Mouse (Mus musculus): ENCODE data around the gene U2af2. TPM values are rescaled to one million over a fixed set of nuclear protein-coding genes. Genes with fewer than 3 reads are reported as not detected.

Gene U2af2
- polyA plus RNA-seq, 1 experiment from 2014 or later: 118 TPM

DNA sequence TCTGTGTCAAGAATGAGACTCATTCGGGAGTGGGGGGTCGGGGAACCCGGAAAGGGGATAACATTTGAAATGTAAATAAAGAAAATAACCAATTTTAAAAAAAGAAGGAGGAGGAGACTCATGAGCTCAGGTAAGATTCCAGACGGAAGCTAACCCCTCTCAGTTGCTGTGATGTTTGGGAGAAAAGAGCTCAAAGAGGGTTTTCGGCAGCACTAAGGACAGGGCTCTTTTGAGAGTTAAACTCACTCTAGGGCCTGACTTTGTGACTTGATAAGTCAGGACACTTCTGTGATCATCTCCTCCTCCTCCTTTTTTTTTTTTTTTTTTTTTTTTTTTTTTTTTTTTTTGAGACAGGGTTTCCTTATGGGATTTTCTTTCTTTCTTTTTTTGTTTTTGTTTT is 23.0 kb upstream of the U2af2 start:
- WGBS: 15% methylated on average over 5 of the region's 5 CpGs
- H3K4me3 ChIP-seq (replicated peaks): peak overlapping the region; percentile 65
- ATAC-seq (ENCODE audit: insufficient read depth, low FRiP score, low read depth): no peak
- H3K27me3 ChIP-seq (replicated peaks): no peaks in the 10 kb centered on the region
- H3K27ac ChIP-seq: peak overlapping the region; percentile 96
- H3K4me2 ChIP-seq: peak overlapping the region; percentile 54
- no peaks in the 10 kb centered on the region for H3K9me3 ChIP-seq
- H3K4me1 ChIP-seq: no peaks in the 10 kb centered on the region
- peak overlapping the region; percentile 58; the same call in 1 of the 2 replicates for H3K9ac ChIP-seq
- peaks cover 23% of the 10 kb centered on the region for H3K36me3 ChIP-seq

GRCm38 (mm10) chr7:5044981-5045380 is 17.0 kb upstream of the U2af2 start:
- no peaks in the 10 kb centered on the region for H3K27me3 ChIP-seq (replicated peaks)
- H3K4me1 ChIP-seq: no peaks in the 10 kb centered on the region
- no peak overlapping the region for H3K4me3 ChIP-seq (replicated peaks)
- H3K4me2 ChIP-seq: no peak overlapping the region
- H3K36me3 ChIP-seq: no peaks in the 10 kb centered on the region
- no peak overlapping the region for H3K9ac ChIP-seq
- 67% methylated on average over 2 of the region's 2 CpGs for WGBS
- H3K9me3 ChIP-seq: no peaks in the 10 kb centered on the region
- no peak for ATAC-seq (ENCODE audit: insufficient read depth, low FRiP score, low read depth)
- H3K27ac ChIP-seq: no peak overlapping the region

DNA sequence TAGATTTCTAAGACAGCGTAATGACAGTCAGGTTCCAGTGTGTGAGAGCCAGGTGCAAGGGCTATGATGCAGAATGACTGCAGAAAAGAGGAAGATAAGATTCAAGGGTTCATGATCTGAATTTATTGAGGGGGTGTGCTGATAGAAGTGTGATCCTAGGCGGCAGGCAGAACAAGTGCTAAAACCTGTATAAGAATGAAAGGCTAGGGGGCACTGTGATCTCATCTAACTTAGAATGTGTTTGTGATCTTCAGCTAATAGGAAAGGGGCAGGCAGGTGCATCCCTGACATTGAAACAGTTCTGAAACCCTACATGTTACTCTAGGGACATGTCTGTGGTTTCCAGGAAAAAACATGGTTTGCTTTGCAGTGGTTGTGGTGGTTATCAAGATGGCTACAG is 15.8 kb upstream of the U2af2 start:
- 74% methylated on average over 2 of the region's 2 CpGs for WGBS
- Histone ChIP-seq H3K9me3 (no peaks in the 10 kb centered on the region), H3K4me3 (replicated peaks) (no peak overlapping the region), H3K4me2 (no peak overlapping the region), H3K4me1 (0 out of 2 replicates have a peak, but pooled peaks cover 6% of the 10 kb centered on the region), H3K36me3 (no peaks in the 10 kb centered on the region), H3K9ac (no peak overlapping the region), H3K27me3 (replicated peaks) (no peaks in the 10 kb centered on the region), H3K27ac (no peak overlapping the region)
- ATAC-seq (ENCODE audit: insufficient read depth, low FRiP score, low read depth): no peak

DNA sequence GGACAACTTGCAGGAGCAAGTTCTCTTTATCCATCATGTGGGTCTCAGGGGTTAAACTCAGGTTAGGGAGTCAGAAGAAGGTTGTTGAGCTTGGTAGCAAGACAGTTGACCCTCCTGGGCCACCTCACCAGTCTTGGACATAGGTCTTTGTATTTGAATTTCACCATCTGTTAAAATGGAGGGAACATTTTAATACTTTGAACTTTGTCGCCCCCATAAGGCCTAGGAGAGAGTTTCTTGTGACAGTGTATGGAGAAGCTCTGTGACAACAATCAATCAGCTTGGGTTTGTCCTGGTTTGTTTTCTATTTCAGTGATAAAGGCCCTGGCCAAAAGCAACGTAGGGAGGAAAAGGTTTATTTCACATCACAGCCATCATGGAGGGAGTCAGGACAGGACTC is 14.6 kb upstream of the U2af2 start:
- H3K4me2 ChIP-seq: no peak overlapping the region
- H3K4me3 ChIP-seq (replicated peaks): no peak overlapping the region
- no peak overlapping the region for H3K9ac ChIP-seq
- no peaks in the 10 kb centered on the region for H3K9me3 ChIP-seq
- no peaks in the 10 kb centered on the region for H3K36me3 ChIP-seq
- no peak for ATAC-seq (ENCODE audit: insufficient read depth, low FRiP score, low read depth)
- WGBS: 21% methylated on average over 2 of the region's 2 CpGs
- 0 out of 2 replicates have a peak, but pooled peaks cover 6% of the 10 kb centered on the region for H3K4me1 ChIP-seq
- H3K27ac ChIP-seq: no peak overlapping the region
- H3K27me3 ChIP-seq (replicated peaks): peaks cover 6% of the 10 kb centered on the region

DNA sequence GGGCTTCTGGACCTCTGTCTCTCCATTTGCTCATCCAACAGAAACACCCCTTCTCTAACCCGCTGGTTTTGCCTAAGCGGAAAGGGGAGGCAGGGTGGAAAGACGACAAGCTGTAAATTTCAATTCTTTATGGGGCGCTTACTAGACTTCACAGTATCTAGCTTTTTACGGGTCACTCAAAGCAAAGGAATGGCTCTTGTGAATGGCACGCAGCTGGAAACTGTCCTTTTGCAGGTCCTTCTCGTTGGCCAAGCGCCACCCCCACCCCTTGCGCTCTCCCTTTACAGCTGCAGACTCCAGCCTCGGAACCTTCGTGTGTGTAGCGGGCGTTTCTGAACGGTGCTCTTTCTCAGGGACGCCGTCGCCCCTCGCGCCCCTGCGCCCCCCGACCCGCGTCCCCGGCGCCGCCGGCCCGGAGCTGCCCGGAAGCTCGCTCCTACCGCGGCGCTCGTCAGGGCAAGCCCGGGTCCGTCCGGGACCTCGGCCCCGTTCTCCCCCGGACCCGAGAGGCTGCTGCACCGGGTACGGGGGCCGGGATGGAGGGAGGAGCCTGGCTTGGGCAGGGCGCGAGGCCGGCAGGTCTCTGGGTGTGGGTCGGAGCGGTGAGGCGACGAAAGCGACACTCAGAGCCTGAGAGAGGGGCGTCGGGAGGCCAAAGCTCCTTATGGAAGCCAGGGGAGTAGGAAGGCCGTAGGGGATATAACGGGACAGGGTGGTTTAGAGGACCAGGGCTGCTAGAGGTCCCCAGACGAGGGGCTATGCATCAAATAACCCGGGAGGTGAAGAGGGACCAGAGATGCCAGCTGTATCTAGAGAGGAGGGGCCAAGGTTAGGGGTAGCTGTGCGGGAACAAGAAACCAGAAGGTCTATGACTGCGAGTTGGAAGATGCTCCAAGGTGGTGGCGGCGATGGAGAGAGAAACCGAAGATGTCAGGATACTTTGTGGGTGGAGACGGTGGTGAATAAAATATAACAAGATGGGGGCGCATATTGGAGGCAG is 10.4 kb upstream of the U2af2 start, which contains the start of gene Zfp580:
TSS of gene Zfp580 (plus strand) at position 346 of the 1,000 bp plus-strand sequence.
- Histone ChIP-seq H3K36me3 (no peaks in the 10 kb centered on the region), H3K27ac (peak within 1 kb of the TSS; percentile 72; the same call in 1 of the 2 replicates), H3K9ac (peak within 1 kb of the TSS; percentile 7; the same call in 1 of the 2 replicates), H3K4me2 (peak within 1 kb of the TSS; percentile 80), H3K4me1 (peaks cover 23% of the 10 kb centered on the region), H3K9me3 (no peaks in the 10 kb centered on the region), H3K27me3 (replicated peaks) (peaks cover 47% of the 10 kb centered on the region), H3K4me3 (replicated peaks) (peak within 1 kb of the TSS; percentile 81)
- under 1% methylated on average over 65 of the region's 65 CpGs for WGBS
- ATAC-seq (ENCODE audit: insufficient read depth, low FRiP score, low read depth): peak; percentile 74; the same call in 1 of the 2 replicates

DNA sequence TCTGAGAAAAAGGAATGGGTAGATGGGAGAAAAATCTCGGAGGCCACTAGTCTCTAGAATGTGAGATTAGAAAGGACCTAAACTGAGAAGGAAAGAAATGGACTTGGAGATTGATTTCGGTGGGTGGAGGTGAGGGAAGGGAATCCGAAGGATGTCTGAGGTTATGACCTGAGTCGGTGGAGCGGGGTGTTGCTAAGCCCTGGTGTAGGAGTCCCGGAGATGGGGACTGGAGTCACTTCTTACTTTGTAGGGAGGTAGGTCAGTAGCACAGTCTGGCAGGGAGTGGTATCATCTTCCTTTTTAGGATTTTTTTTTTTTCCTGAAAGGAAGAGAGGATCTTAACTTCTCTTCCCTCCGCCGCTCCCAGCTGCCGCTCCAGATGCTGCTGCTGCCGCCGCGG is 9.5 kb upstream of the U2af2 start:
- Histone ChIP-seq H3K4me2 (peak overlapping the region; percentile 80), H3K9ac (peak overlapping the region; percentile 29; the same call in 1 of the 2 replicates), H3K27me3 (replicated peaks) (peaks cover 56% of the 10 kb centered on the region), H3K36me3 (no peaks in the 10 kb centered on the region), H3K27ac (no peak overlapping the region), H3K9me3 (no peaks in the 10 kb centered on the region), H3K4me1 (peaks cover 31% of the 10 kb centered on the region), H3K4me3 (replicated peaks) (peak overlapping the region; percentile 81)
- no peak for ATAC-seq (ENCODE audit: insufficient read depth, low FRiP score, low read depth)
- WGBS: 2% methylated on average over 12 of the region's 12 CpGs

GRCm38 (mm10) chr7:5052931-5053343 is 9.0 kb upstream of the U2af2 start:
- H3K27ac ChIP-seq: no peak overlapping the region
- WGBS: 6% methylated on average over 45 of the region's 45 CpGs
- ATAC-seq (ENCODE audit: insufficient read depth, low FRiP score, low read depth): no peak

GRCm38 (mm10) chr7:5053456-5054179 is 8.3 kb upstream of the U2af2 start:
- H3K4me1 ChIP-seq: peaks cover 31% of the 10 kb centered on the region
- no peaks in the 10 kb centered on the region for H3K36me3 ChIP-seq
- H3K9me3 ChIP-seq: no peaks in the 10 kb centered on the region
- peak overlapping the region; percentile 81 for H3K4me3 ChIP-seq (replicated peaks)
- 10% methylated on average over 32 of the region's 32 CpGs for WGBS
- H3K4me2 ChIP-seq: peak overlapping the region; percentile 80
- H3K27ac ChIP-seq: no peak overlapping the region
- H3K27me3 ChIP-seq (replicated peaks): peaks cover 67% of the 10 kb centered on the region
- no peak for ATAC-seq (ENCODE audit: insufficient read depth, low FRiP score, low read depth)
- H3K9ac ChIP-seq: no peak overlapping the region

More at GRCm38 (mm10) chr7:5052931-5053343, 9.0 kb upstream of the U2af2 start:
- Histone ChIP-seq H3K4me3 (replicated peaks) (peak overlapping the region; percentile 81), H3K4me2 (peak overlapping the region; percentile 80), H3K36me3 (no peaks in the 10 kb centered on the region), H3K27me3 (replicated peaks) (peaks cover 61% of the 10 kb centered on the region), H3K4me1 (peaks cover 31% of the 10 kb centered on the region), H3K9ac (peak overlapping the region; percentile 29), H3K9me3 (no peaks in the 10 kb centered on the region)

DNA sequence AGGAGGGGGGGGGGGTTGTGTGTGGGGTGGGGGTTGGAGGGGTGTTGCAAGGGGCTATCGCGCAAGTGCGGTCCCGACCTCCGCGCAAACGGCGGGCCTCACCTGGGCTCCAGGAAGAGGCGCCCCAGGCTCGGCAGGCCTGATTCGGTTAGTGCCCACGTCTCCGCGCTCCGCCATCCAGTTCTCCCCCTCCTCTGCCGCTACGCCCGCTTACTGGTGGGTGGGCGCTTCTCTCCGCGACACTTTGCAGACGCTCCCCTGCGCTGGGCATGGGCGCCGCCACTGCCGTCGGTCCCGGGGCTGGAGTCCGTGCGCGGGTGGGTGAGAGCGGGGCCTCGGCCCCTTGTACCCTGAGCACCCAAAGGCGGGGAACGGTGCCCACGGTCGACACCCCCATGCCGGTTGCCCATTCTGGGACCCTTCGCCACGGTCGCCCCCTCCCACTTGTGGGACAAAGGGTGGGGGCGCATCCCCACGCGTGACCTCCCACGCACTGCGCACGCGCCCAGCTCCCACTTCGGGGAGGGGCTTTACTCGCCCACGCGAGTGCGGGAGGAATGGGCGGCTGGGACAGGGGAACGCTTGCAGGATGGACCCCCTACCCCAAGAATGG is 5.2 kb upstream of the U2af2 start:
- Histone ChIP-seq H3K27ac (peak overlapping the region; percentile 11; the same call in 1 of the 2 replicates), H3K9ac (peak overlapping the region; percentile 50), H3K4me2 (peak overlapping the region; percentile 75), H3K4me3 (replicated peaks) (peak overlapping the region; percentile 52), H3K27me3 (replicated peaks) (peaks cover 66% of the 10 kb centered on the region), H3K36me3 (no peaks in the 10 kb centered on the region), H3K9me3 (no peaks in the 10 kb centered on the region), H3K4me1 (peaks cover 37% of the 10 kb centered on the region)
- 2% methylated on average over 55 of the region's 55 CpGs for WGBS
- no peak for ATAC-seq (ENCODE audit: insufficient read depth, low FRiP score, low read depth)

- Histone ChIP-seq H3K4me1 (peaks cover 37% of the 10 kb centered on the region), H3K9me3 (no peaks in the 10 kb centered on the region), H3K4me2 (peak overlapping the region; percentile 75), H3K4me3 (replicated peaks) (peak overlapping the region; percentile 52), H3K9ac (peak overlapping the region; percentile 50), H3K36me3 (no peaks in the 10 kb centered on the region), H3K27ac (peak overlapping the region; percentile 11; the same call in 1 of the 2 replicates), H3K27me3 (replicated peaks) (peaks cover 60% of the 10 kb centered on the region)
- no peak for ATAC-seq (ENCODE audit: insufficient read depth, low FRiP score, low read depth)
- 34% methylated on average over 8 of the region's 8 CpGs for WGBS
Measured at GRCm38 (mm10) chr7:5057381-5057780, 4.6 kb upstream of the U2af2 start.

GRCm38 (mm10) chr7:5057804-5058203 is 4.1 kb upstream of the U2af2 start:
- Histone ChIP-seq H3K36me3 (no peaks in the 10 kb centered on the region), H3K4me3 (replicated peaks) (no peak overlapping the region), H3K9me3 (no peaks in the 10 kb centered on the region), H3K9ac (no peak overlapping the region), H3K27ac (no peak overlapping the region), H3K4me1 (peaks cover 33% of the 10 kb centered on the region), H3K27me3 (replicated peaks) (peaks cover 55% of the 10 kb centered on the region), H3K4me2 (peak overlapping the region; percentile 75)
- ATAC-seq (ENCODE audit: insufficient read depth, low FRiP score, low read depth): no peak
- 43% methylated on average over 11 of the region's 11 CpGs for WGBS

Data from stomach, embryonic 15.5 days (tissue).